Mouse (Mus musculus) embryo, embryonic 10 days (tissue): Measurements from ENCODE around the gene Tfap2b.

Experiments used
- DNase-seq: peaks from one replicate; pipeline ENCODE4 v3.0.0-alpha.2; 2015; ENCODE audit warnings: low spot score

Gene Tfap2b

DNA sequence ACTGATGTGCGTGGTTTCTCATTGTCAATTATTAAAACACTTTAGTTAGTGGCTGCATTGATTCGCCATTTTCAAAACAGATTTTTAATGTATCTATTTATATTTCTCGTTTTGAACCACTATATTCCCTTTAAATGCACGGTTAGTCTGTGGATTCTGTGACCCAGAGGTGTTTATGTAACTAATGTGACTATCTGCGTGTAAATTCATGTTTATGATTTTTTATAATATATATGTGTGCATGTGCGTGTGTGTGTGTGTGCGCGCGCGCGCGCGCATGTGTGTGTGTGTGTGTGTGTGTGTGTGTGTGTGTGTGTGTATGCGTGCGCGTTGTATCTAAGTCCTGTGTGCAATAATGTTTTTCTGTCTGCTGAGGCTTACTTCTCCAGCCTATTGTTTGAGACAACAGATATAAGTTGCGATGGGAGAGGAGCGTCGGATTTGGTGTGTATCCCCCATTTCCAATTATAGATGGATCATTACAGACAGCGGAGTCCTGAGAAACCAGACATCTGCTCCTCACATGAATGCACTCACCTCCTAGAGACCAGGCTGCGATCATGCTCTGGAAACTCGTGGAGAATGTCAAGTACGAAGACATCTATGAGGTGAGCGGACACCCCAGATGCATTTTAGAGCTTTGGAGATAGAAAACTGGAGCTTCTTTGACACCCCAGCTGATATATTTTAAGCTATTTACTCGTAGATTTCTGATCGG lies at the start of gene Tfap2b:
Gene Tfap2b (plus strand): TSS at position 274 of the 718 bp plus-strand sequence.
- DNase-seq, result peak; percentile 69

DNA sequence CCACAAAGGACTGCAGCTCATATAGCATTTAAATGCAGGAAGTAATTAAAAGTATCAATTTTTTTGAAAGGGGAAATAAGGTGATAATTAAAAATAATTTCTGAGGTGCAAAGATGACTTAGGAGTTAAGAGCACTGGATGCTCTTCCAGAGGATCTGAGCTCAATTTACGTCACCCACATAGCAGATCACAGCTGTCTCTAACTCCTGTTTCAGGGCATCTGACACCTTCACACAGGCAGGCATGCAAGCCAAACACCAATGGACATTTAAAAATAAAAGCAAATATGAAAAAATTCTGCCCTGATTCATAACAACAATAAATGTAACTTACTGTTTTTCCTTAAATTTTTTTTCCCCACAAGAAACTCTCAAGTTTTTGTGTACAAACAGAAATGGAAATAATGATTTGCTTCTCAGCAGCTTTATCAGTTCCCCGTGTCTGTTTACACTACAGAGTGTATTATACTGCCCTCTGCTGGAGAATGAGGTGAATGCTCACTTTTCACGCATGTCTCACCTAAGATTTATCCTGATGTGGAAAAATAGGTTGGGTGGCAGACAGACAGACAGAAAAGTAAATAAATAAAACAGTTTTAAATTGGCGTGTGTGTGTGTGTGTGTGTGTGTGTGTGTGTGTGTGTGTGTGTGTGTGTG lies 29.8 kb upstream of the Tfap2b start:
- peak; percentile 86 for DNase-seq

DNA sequence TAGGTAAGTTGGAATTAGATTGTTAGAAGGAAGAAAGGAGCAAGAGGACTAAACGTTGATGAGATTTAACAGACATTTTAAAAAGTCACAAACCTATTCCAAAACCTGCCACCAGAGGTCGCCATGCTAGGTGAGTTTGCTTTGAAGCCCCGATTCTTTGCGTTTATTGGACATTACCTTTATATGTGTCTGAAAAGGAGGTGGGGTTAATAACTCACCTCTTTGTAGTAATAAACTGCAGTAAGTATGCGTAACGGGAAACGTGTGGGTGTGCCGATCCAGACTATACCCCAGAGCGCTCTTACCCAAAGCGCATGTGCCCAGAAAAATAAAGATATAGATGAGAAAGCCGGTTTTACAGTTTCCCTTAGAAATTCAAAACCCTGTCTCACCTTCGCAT lies 3.1 kb upstream of the Tfap2b start:
- DNase-seq, result peak; percentile 66

DNA sequence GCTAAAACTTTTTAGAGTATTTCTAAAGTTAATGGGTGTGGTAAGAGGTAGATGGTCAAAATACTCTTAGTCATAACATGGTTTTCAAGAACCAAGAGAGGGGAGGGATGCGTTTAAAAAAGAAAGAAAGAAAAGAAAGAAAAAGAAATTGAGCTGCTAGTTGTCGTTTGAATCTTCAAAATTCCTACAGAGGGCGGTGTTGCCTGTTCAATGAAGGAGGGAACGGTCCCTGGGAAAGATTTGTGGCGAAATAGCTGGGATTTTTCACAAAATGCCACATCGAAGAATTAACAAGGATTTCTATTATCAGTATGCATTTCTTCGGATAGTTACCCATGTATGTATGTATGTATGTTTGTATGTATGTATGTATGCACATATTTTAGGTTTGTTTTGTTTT lies 2.5 kb upstream of the Tfap2b start:
- DNase-seq, result peak; percentile 80

DNA sequence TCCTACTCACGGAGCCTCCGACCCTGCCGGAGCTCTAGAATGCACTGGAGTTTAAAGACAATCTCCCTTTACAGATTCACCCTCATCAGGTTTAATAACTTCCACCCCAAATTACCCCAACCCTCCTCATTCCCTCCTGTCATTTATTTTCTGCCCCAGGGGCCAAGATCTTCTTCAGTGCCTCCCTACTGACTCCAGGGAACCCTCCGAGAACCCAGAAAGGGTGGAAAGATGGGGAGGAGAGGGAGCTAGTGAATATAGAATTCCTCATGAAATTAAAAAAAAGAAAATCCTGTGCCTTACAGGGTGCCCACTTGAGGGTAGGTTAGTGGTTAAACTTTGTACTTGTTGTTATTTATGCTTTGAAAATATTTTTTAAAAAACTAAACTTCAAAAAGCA lies 1.1 kb upstream of the Tfap2b start:
- no peak for DNase-seq

DNA sequence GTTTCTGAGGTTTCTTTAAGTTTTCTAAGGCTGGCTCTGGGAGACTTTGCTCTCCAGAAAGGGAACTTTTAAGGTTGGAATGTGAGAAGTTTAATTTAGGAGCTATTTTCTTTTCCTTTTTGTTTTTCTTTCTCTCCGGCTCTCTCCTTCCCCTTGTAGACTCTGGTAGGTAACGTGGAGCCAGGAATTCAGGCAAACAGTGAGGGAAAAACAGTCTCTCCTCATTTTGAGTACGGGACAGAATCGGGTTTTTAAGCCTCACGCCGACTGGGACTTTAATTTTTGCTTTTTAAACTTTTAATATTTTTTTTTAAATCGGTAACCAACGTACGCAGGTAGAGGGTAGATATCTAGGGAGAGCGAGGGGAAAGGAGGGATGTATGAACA lies 638 bp downstream of the Tfap2b start:
- DNase-seq, result no peak

DNA sequence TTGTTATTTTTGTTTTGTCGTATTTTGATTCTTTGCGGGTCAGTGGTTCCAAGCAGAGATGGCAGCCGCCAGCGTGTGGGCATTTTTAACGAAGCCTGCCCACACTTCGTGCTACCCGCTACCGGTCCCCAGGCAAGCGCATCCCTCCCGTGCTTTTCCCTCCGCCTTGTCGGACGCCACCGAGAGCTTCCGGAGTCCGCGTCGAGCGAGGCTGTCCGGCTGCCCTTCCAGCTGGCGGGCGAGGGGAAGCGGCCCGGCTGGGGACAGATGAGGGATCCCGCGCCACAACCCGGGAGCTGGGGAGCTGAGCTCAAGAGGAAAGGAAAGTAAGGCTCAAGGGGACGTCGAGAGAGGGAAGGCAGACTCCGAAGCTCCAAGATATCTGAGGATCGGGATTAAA lies 1.1 kb downstream of the Tfap2b start:
- peak; percentile 72 for DNase-seq

DNA sequence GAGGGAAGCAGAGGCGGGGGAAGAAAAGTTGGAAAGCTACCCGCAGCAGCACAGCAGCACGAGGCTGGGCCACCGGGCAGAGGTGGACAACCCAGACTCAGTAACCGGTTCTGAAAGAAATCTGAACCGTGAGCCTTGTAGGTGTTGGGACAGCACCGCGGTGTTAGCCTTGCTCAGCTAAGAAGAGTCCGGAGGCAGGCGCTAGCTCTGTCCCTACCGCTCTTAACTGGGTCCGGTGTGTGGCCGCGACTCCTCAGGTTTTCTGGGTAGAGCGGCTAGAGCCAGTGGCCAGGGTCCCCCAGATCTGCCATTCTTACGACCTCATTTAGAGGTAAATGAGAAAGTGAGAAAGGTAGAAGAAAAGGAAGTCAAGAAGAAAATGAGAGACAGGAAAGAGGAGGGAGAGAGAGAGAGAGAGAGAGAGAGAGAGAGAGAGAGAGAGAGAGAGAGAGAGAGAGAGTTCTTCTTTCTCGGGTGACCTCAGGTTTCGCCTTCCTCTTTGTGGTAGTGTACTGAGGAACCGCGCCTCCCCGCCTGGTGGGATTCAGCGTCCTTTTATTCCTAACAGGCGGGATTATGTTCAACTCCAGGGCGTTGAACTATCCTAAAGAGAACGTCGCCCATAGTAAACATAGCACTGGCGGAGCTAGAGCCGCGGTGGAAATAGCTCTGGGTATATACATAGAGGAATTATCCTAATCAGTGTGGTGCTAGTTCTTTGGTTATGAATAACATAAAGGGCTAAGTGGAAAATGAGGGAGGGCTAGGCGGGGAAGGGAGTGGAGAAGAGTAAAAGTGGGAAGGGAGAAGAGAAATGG lies 1.7 kb downstream of the Tfap2b start:
- no peak for DNase-seq

DNA sequence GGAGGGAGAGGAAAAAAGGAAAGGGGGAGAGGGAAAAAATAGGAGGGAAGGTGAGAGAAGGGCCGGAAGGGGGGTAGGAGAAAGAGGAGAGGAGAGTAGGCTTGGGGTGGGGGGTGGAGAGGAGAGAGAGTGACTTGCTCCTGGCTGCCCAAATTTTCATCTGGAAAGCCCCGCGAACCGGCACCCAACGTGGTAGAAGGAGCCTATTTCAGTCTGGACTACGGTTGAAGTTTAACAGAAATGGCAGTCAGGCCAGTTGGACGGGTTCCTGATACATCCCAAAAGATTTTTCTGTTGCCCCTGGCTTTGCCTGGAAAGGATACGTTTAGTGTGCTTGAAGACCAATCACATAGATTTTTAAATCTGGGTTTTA lies 2.3 kb downstream of the Tfap2b start:
- DNase-seq, result no peak

DNA sequence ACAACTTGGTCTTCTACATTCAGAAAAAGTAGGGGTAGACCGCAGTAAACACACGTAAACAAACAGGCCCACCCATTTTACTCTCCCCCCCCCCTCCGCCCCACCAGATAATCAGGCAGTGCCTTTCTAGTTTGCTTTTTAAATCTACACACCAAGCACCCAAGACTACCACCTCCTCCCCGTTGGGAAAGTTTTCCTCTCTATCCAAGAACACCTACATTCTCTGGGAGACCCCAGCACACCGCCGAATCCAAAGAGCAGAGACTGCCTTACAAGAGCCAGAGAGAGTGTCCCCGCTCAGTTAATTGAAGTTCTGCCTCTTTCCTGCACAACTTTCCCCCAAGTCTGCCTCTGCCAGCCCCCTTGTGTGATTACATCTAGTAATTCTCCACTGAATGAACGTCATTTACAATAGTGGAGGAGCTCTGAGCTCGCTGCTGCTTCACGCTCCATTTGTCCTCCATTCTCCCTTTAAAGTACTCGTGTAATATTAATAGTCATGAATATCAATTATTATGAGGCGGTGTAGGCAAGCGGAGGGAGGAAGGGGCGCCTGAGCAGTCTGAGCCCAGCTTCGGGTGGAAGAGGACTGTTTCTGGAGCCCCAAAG lies 2.9 kb downstream of the Tfap2b start:
- no peak for DNase-seq

DNA sequence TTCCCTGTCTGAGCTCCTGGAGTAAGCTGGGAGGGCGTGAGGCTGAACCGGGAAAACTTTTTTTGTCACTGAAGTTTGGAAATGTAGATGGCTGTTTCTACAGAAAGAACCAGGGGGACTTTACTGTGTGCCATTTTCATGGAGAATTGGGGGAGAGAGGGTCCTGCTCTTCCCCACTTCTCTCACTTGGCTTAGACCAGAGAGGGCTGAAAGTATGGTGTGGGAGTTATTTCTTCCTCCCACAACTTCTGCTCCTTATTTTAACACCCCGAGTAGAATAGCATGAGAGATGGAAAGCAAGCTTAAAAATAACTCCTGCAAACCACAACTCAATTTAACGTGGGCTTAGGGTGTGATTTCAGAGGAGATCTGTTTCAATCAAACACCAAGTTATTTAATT lies 4.0 kb downstream of the Tfap2b start:
- no peak for DNase-seq

DNA sequence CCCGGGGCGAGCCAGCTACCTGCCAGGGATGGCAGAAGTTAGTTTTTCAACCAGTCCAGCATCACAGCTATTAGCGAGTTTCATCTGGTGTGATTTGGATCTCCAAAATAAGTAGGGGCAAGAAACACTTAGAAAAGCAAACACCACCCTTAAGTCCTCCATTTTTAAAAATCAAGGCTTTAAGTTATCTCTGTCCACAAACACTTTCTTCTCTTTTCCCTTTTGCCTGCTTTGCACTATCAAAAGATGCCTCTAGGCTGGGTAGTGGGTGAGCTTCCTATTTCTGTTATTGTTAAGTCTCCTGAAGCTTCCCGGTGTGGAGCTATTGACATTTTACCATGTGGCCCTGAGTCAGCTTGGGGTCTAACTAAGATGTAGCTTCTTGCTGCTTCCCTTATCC lies 4.5 kb downstream of the Tfap2b start:
- no peak for DNase-seq

DNA sequence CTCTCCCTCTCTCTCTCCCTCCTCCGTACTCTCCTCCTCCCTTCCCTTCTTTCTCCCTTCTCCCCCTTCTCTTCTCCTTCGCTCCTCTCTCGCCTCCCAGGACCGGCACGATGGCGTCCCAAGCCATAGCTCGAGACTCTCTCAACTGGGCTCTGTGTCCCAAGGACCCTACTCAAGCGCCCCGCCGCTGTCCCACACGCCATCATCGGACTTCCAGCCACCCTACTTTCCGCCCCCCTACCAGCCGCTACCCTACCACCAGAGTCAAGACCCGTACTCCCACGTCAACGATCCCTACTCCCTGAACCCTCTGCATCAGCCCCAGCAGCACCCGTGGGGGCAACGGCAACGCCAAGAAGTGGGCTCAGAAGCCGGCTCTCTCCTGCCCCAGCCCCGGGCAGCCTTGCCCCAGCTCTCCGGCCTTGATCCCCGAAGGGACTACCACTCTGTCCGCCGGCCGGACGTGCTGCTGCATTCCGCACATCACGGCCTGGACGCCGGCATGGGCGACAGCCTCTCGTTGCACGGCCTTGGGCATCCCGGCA lies 5.2 kb downstream of the Tfap2b start:
- no peak for DNase-seq

DNA sequence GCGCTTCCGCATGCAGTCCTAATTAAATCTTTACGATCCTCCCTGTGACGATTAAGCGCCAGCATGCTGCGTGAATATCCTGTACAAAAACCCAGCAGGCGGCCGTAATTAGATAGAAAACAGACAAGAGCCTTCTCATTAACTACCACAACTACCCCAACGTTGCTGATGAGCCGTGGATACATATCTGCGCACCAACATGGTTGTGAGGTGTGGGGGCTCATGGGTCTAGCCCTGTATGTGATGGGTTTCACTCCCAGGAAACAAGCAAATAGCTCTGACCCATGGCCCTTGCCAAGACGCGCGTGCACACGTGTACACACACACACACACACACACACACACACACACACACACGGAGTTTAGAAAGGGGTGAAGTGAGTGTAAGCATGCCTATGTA lies 8.7 kb downstream of the Tfap2b start:
- no peak for DNase-seq

DNA sequence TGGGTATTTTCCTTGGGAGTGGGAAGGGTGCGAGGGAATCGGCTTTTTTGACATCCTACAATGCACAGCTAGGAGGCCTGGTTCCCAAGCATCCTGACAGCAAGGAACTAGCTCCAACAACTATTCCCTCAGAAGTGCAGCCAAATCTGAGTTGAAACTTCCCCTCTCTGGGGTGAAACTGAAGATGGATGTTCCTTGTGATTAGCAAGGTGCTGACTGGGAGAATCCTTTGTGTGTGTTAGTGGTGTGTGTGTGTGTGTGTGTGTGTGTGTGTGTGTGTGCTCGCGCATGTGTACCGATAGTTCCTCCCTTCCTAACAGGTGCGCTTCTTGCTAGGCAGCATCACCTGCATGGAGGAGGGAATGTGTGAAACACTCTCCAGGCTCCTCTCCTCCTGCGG lies 9.5 kb downstream of the Tfap2b start:
- DNase-seq, result no peak

DNA sequence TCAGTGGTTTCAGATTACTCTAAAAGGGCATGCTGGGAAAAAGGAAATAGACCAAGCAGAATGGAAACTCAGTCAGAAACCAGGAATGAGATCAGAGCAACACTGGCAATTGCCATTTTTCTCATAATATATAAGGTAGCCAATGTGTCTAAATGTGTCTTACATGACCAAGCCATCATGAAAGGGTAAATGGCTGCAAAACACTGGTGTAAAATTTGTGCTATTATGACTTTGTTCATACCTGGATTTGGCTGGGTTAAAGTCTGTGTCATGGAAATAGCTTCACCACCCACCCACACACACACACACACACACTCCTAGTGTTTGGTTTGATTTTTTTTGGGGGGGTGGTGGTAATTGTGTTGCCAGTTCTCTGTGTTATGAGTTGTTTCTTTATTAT lies 10.7 kb downstream of the Tfap2b start:
- no peak for DNase-seq

DNA sequence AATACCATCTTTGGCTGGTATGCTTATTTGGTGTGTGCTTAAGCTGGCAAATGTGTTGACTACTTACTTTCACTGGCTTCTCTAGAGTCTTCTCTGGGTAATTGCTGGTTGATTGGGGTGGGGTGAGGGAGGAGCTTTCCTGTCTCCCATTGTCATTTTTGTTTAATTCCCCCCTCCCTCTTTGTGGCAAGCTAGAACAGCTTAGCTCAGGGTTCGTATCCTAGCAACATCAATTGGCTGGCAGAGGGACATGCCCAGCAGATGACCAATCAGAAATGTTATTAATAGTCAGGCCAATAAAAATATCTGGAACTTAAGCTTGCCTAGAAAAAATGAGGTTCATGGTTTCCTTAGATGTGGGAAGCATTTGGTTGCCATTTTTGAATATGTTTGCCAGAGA lies 11.8 kb downstream of the Tfap2b start:
- no peak for DNase-seq

DNA sequence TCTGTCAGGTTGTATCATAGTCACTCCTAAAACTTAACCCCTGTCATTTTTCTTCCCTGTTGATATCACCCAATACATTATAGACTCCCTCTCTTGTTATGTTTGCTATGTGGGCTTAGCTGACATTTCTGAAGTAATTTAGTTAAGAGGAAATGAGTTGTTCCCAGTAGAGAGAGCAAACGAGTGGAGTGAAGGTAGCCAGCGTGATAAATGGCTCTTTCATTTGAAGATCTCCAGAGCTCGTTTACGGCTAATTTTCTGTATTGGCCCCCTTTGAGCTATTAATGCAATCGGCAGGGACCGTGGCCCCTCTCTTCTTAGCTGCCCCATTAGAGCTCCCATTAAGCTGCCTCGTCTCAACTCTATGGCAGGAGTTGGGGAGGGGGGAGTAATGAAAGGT lies 12.9 kb downstream of the Tfap2b start:
- DNase-seq, result no peak

DNA sequence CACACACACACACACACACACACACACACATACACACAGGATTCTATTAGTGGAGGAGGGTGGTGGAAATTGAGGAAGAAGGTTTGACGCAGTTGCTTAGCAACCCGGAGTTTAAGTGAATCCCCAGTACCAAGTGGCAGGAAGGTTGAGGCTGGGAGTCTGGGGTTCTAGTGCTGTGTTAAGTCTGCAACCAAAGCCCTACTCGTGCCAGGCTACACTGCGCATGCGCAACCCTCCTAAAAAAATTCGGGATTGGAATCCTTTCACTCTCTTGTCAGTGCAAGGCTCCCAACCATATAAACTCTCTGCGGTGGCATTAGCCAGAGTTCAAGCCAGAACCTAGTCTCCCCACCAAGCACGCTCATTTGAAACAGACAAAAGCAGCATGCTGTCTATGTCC lies 18.0 kb downstream of the Tfap2b start:
- peak; percentile 45 for DNase-seq

DNA sequence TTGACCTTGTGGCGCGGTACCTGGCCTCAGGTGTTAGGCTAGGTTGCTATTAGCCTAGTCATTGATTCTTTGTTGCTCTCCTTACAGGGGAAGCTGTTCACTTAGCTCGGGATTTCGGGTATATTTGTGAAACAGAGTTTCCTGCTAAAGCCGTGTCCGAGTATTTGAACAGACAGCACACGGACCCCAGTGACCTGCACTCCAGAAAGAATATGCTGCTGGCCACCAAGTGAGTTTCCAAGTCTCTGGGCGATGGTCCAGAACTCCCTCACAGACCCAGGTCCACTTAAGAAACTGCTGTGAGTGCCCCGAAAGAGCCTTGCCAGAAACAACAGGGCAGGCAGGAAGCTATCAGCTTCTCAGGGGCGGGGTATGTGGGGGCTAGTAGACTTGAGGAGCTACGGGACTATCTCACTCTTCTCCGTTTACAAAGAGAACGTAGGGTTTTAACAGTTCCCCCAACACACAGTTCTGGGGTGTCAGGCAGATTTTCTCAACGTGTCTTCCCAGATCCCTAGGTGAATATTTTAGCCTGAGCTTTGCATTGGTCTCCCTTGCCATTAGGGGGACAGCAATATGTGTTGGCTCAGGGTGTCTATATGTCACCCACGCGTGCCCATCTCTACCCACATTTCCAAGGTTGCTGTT lies 22.3 kb downstream of the Tfap2b start:
- DNase-seq, result no peak

DNA sequence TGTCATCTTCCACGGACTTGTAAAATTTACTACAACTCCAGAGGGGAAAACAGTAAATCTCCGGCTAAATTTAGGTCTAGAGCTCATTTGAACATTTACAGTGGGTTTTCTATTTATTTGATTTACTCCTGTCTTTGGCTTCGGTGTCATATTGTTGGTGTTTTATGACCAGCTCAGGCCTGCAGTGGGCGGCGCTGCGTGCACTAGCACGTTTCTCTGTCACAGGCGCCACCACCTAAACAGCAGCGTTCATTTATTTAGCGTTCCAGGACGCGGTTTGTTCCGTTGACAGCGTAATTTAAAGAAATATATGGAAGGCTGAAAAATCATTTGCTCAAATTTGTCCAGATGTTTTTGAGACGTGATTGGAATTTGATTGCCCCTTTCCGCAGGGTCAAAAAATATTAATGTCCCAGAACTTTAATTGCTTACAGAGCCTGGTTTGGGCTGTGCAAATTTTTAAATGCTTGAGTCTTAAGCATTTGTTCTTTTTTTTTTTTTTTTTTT lies 22.9 kb downstream of the Tfap2b start:
- peak; percentile 59 for DNase-seq

DNA sequence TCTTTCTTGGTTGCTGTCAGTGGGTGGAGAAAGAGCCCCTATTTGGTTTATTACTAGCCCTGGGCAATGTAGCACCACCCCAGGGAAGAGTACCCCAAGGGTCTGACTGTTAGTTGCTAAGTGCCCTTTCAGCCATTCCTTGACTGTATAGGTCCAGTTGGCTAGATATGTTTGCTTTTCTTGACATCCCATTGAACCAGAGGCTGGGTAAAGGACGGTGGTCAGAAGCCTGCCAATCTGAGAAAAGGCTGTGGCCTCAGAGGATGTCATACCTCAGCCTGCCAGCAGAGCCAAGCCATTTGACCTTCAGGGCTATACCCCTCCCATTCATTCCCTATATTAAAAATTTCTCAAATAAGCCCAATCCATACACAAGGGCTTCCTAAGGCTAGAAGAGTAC lies 24.0 kb downstream of the Tfap2b start:
- no peak for DNase-seq
